Mouse (Mus musculus): ENCODE results near the gene Tedc1.

DNA sequence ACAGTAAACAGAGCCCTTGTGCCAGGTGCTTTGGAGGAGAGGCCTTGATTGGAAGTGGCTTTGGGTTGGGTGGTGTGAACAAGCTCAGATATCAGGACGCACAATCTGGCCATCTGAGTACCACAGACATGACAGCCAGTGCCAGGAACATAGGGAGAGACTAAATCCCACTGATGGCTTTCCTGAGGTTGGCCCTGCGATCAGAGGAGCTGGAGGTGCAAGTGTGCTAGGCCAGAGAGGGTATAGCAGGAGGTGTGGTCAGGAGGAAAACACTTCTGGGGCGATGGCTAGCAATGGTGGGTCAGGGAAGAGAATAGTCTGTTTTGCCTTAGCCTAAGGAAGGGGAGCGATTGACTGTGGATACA, 30.8 kb downstream of the Tedc1 start:
- TF ChIP-seq POLR2A (IDR thresholded peaks at IDR 0.05; ENCODE audit: insufficient read depth, low read depth, low read length) (no peak), CTCF (IDR thresholded peaks at IDR 0.05) (no peak)

Data from heart, adult 2 months (tissue).